Mouse (Mus musculus) v-Abl transformed pro-B cells (cell line): Measurements from ENCODE around the gene Psap.

Experiments used
- in situ Hi-C, 2 experiments: fragments of 400-800 bp; cut with MboI; formaldehyde crosslinking; loops; one replicate each; pipeline ENCODE4 v1.15.1; 2025; ENCODE audit not compliant: unreplicated experiment in 2 of 2

Gene Psap

DNA sequence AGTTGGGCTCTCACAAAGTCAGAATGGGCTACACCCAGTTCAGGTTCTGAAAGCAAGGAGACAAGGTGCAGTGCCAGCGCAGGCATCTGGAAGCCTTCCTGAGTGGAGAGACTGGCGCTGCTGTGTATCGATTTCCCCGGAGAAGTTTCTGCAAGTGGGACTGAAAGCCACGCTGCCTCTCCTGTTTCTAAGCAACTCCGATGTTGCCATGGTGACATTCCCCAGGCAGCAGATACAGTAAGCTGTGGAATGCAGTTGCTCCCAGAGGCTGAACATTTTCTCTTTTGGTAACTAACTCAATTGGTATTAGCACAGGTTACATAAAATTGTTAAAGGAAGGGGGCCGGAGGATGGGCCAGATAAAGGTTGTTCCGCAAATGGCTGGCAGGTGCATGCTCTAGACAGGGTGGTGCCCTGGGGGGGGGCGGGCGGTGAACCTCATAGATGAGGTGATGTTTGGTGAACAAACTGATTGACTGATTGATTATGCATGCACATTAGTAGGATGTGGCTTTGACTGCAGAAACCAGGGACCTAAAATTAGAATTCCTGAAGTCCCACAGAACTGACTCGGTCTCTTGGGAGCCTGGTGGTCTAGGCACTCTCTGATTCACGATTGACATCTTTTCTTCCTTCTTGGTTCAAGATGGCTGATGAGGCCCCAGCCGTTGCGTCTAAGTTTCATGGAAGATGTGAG, 8.4 kb downstream of the Psap start:
- in situ Hi-C loops: loop anchor here (5.0 to 10.0 kb wide), 2 partner anchors 34 to 459 kb away; no protein-coding TSS in a partner anchor

DNA sequence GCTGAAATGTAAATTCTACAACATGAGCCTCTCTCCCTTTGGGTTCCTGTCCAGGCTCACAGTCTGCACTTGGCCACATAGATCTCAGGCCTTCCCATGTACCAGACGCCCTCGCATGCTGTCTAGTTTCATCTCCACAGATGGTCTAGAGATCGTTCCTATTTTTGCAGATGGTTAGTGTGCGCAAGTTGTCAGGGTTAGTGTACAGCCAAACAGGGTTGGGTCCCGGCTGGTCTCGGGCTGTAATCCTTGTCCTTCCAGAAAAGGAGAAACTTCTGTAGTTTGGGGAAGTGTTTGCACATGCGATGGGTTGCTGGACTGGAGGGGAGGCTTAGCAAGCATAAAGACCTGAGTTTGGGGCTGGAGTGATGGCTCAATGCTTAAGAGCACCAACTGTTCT, 9.1 kb downstream of the Psap start:
- in situ Hi-C loops: loop anchor here (5.0 to 10.0 kb wide), 2 partner anchors 34 to 458 kb away; no protein-coding TSS in a partner anchor

DNA sequence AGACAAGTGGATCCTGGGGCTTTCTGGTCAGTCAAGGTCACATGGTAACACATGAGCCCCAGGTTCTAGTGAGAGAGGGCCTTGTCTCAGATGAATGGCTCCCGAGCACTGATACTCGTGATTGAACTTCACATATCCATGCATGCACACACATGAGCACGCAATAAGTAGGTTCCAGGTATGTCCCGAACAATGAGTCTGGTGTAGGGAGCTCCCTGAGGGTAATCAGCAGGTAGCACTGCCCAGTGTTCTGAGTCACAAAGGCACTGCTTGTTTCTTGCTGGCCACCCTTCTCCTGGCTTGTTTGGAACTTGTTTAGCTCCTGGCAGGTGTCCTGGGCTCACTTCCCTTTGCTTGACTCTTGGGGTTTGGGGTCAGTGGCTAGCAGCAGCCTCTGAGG, 9.7 kb downstream of the Psap start:
- in situ Hi-C loops: loop anchor here (5.0 to 10.0 kb wide), 2 partner anchors 35 to 458 kb away; no protein-coding TSS in a partner anchor

DNA sequence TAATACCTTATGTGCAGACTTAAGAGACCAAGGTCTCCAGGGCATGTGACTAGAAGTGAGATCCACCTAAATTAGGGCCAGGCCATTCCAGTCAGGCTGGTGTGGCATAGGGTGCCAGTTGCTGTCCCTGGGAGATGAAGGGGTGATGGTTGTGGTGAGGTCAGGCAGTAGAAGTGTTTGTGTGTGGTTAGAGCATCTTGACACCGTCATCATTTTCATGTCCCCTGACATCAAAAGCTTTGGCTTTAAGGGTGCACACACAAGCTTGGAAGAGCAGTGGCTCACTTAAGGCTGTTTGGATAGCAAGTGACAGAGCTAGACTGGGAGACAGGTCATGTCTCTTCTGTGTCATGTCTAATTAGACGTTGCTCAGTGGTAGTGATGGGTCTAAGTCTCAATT, 10.3 kb downstream of the Psap start:
- in situ Hi-C loops: loop anchor here (5.0 to 10.0 kb wide), 2 partner anchors 35 to 457 kb away; no protein-coding TSS in a partner anchor

DNA sequence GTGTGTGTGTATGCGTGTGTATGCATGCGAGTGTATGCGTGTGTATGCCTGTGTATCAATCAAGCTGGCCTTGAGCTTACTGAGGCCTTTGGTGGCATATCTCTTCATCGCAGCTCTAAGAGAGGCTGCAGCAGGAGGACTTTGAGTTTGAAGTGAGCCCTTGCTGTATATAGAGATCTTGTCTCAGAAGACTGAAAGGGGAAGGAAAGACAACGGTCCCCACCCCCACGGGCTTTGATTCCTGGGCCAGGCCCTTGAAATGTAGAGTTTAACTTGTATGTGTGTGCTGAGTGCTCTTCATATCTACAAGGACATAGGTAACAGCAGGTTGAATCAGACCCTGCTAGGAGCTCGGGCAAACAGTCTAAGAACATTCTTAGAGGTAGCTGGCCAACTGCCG, 11.8 kb downstream of the Psap start:
- in situ Hi-C loops: loop anchor here (5.0 to 10.0 kb wide), 2 partner anchors 37 to 456 kb away; no protein-coding TSS in a partner anchor

DNA sequence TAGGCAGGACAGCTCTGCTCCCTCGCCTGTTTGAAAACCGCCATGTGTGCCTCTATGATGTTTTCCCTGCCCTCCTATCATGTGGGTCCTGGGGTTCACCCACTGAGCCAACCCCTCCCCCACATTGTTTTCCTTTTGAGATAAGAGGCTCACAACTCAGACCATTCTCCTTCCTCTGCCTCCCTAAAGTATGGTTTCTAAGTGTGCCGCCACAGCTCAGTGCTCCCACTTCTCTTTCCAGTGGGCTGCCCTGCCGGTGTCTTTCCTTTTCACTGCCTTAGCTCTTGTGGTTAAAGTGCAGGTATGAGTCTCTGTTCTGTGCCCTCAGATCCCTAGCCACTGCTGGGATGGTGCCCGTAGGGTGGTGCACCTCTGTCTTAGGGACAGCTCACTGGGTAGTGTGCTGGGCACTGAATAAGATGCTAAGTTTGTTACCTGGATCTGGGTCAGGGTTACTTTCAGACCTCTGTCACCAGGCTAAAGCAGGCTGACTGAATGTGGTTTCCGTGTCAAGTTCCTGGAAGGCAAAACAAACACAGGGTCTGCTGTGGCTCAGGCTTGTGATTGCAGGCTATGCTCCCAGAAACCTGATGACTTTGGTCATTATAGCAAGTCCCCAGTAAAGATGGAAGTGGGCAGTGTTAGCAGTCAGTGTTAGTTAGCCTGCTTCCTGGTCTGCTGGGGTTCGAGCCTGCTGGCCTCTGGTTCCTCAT, 12.8 kb downstream of the Psap start:
- in situ Hi-C loops: no loop called here

DNA sequence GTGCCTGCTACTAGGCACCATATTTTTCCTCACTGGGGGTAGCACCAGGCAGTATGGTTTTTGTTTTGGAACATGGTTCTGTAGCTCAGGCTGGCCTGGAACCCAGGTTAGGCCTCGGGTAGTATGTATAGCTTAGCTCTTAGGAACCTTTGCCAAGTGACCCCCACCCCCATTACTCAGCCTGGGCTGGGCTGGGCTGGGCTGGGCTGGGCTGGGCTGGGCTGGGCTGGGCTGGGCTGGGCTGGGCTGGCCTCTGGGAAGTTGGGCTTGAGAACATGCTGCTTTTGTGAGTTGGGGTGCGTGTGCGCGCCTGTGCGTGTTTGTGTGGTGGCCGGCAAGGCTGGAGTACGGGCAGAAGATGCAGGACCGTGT, 13.3 kb downstream of the Psap start:
- in situ Hi-C loops: no loop called here

DNA sequence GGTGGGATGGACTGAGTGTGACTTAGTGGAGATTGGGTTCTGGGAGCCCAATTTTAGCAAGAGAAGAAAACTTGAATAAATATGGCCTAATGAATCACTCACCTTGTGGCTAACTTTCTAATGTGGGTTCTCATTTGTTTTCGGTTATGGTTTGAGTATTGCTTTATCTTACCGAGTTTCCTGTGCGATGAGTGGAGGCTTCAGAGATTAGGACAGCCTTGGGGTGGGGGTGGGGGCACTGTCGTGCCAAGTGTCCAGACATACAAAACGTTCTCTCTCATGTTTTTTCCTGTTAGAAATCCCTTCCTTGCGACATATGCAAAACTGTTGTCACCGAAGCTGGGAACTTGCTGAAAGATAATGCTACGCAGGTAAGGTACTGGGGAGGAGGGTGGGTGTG, 14.8 kb downstream of the Psap start:
- in situ Hi-C loops: no loop called here

DNA sequence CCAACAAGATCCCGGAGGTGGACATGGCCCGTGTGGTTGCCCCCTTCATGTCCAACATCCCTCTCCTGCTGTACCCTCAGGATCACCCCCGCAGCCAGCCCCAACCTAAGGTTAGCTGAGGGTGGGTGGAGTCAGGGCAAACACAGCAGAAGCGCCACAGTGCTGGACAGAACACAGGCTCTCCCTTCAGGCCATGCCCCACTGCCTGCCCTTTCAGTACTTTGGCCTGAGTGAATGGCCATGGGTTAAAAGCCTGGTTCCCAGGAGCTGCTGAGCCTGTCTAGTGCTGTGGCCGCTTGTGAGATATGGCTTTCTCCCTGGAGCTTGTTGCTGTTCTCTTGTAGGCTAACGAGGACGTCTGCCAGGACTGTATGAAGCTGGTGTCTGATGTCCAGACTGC, 17.2 kb downstream of the Psap start:
- in situ Hi-C loops: loop anchor here in 1 of 2 experiments (5.0 kb wide), 1 partner anchor 42 kb away; no protein-coding TSS in a partner anchor

DNA sequence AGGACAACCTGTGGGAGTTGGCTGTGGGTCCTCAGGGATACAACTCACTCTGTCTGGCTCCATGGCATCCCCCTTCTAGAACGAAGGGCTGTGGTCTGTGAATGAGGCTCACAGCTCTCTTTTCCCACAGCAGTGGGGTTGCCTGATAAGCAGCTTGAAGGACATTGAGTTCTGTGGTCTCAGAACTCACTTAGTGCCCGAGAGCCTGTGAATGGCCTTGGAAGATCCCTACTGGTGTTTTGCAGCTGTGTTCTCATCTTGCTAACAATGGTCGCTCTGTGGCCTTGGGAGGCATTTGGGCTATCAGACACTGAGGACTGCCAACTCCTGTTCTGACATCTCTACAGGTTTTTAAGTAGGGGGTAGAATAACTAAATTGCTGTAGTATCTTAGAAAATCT, 17.9 kb downstream of the Psap start:
- in situ Hi-C loops: loop anchor here in 1 of 2 experiments (5.0 kb wide), 1 partner anchor 43 kb away; no protein-coding TSS in a partner anchor

DNA sequence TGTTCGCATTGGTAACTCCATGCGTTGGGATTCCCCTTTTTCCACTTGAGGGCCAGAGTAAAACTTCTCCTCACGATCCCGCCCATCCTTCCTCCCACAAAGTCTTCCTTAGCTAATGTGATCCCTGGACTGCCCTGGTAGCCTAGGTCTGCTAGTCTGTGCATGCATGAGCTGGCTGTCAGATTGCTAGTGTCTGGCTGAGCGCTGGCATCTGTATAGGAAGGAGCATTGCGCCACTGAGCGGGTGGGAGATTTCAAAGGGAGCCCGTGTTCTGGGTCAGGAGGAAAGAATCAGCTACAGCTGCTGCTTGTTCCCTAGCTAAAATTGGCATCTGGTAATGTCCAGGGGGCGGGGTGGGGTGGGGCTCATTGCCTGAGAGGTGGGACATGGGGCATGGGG, 18.6 kb downstream of the Psap start:
- in situ Hi-C loops: loop anchor here in 1 of 2 experiments (5.0 kb wide), 1 partner anchor 44 kb away; no protein-coding TSS in a partner anchor

DNA sequence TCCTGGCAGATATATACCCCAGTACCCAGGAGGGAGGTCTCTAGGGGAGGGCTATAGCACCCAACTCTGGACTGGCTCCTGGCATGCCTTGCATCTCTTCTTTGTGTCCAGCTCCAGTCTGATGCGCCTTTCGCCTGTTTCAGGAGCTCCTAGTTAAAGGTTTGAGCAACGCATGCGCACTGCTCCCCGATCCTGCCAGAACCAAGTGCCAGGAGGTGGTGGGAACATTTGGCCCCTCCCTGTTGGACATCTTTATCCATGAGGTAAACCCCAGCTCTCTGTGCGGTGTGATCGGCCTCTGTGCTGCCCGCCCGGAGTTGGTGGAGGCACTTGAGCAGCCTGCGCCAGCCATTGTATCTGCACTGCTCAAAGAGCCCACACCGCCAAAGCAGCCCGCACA, 22.2 kb downstream of the Psap start:
- in situ Hi-C loops: loop anchor here (5.0 to 25.0 kb wide), 6 partner anchors 47 to 763 kb away; partner anchors contain the start of genes Cdh23 (in 1 of the 2) and Vsir (in 1 of the 2)

DNA sequence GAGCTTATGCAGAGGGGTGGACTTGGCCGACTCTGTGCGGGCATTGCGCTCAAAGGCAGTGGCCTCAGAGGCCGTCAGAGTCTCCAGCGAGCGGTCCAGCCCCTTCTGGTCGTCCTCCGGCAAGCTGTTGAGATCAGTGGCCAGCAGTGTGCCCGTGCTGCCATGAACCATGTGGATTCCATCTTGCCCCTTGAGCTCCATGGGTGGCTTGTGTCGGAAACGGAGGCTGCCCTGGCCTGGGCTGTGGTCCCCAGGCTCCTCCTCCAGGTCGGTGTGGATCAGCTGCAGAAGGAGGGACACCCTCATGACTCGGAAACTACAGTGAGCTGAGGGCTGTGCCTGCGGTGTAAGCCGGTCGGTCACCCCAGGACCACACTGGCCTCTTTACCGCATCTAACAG, 26.0 kb downstream of the Psap start:
- in situ Hi-C loops: loop anchor here (5.0 to 25.0 kb wide), 5 partner anchors 44 to 759 kb away; partner anchors contain the start of genes Cdh23 (in 1 of the 2) and Vsir (in 1 of the 2)

DNA sequence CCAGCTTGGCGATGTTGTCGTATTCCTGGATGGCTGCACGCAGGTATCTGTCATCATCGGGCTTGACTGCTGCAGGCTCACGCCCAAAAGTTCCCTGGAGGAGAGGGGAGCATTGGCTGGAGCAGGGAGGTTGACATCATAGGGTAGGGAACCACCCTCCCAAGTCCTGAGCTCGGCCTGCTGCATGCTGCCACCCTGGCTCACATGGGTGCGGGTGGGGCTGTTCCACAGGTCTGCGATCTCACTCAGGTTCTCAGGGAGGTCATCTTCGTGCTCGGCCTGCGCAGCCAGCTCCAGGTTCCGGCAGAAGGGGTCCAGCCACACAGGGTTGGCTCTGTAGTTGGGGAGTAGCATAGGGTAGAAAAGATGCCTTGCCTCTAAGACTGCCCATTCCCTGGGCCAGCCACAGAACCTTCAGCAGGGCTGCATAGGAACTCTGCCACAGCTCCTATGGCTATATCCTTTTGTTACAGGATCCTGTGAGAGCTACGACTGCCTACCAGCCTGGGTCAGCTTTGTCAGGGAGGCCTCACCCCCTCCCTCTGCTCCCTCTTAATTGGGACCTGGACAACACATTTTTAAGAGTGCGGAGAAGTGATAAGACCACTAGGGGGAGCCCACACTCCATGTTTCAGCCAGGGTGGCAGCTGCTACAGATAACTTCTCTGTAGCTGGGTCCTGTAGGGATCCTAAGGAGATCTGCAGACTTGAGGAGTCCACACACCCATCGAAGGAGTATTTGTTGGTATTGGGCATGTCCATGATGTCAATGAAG, 27.6 kb downstream of the Psap start:
- in situ Hi-C loops: loop anchor here (5.0 to 25.0 kb wide), 6 partner anchors 42 to 757 kb away; partner anchors contain the start of genes Gm17455 (in 2 of the 2), Cdh23 (in 1 of the 2) and Vsir (in 1 of the 2)

DNA sequence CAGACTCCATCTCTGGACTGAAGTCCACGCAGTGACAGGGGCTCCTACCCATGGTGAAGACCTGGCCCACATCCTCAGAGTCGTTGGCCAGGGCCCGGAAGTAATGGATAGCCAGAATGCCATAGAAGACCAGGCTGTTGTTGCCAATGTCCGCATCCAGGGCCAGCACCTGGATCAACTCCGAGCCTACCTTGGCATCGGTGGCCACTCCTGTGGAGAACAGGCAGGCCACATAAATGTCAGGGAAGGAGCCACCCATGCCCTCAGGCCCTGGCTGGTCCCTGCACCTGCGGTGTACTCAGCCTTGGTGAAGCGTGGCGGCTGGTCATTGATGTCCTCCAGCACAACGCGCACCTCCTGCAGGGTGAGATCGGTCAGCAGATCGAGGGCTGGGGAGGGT, 33.2 kb downstream of the Psap start:
- in situ Hi-C loops: loop anchor here in 1 of 2 experiments (25.0 kb wide), 1 partner anchor 752 kb away; no protein-coding TSS in a partner anchor

DNA sequence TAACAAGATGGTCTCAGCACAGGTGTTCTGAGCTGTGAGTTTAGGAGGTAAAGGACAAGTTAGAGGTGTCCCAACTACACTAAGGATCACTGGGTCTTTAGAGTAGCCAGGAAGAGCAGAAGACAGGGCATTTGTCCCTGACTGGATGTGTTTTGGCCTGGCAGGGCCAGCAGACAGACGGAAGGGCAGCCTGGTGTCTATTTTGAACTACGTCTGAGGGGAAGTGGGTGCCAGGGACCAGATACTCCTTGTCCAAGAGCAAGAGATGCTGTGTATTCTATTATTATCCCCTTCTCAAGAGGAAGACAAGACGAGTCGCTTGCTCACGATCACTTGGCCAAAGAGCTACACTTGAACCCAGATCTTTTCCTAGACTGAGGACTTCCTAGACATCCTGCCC, 36.2 kb downstream of the Psap start:
- in situ Hi-C loops: loop anchor here in 1 of 2 experiments (25.0 kb wide), 1 partner anchor 749 kb away; no protein-coding TSS in a partner anchor

DNA sequence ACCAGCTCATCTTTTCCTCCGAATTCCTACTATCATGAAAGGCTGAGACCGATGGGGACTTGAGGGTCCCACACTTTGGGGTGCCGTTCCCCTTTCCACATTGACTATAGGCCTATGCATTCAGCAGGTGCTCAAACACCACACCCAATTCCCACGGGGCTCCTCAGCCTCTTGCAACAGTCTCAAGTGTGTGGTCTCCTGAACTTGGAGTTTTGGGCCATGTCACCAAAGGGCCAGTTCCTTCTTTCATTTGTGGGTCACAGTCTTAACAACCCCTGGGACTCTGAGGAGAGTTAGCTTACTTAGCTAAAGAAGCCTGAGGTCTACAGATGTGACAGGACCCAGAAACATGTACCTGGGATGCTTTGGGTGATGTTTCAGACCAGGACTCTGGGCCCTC, 38.7 kb downstream of the Psap start:
- in situ Hi-C loops: loop anchor here in 1 of 2 experiments (25.0 kb wide), 1 partner anchor 746 kb away; no protein-coding TSS in a partner anchor

DNA sequence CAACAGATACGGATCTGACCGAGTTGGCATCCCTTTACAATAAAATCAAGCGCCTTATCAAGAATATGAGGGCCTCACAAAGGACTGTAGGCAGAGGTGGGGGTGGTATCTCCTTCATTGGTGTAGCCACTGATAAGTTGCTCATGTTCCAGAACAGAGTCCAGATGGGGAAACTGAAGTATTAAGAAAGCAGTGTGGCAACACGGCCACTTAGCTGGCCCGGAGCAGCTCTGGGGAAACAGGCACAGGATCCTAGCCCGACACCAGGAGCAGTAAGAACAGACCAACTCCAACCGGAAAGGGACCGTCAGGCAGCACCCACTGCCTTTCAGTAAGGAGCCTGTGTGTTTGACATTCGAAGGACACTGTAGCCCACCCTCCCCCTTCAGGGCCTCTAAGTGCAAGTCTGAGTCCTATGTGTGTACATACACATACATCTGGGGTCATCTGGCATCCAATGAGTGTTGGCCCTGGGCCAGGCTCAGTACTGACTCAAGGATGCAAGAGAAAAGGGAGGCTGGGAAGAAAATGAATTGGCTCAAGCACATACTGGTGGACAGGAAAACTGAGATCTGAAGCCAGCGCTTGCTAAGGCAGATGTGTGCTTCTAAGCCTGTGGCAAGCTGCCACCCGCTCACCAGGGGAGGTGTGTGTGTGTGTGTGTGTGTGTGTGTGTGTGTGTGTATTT, 51.7 kb downstream of the Psap start:
- in situ Hi-C loops: loop anchor here in 1 of 2 experiments (25.0 kb wide), 1 partner anchor 733 kb away; no protein-coding TSS in a partner anchor

DNA sequence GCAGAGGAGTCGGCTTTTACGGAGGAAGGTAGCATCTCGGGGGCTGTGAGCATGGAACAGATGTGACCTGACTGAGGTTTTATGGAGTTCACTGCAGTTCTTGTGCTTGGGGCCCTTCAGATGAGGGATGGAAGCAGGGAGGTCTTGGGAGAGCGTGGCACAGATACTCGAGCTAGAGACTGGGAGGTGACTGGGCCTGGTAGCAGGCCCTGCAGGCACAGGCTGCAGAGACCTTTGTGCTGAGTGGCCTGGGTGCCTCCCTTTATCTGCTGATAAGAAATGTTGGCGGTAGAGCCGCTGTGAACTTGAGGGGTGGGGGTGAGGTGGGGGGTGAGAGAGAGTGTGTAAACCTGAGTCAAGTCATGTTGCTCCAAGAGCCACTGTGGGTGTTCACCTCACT, 57.2 kb downstream of the Psap start:
- in situ Hi-C loops: loop anchor here in 1 of 2 experiments (25.0 kb wide), 1 partner anchor 728 kb away; no protein-coding TSS in a partner anchor
